Mouse (Mus musculus) limb, embryonic 15.5 days (tissue): ENCODE data around the gene Ccdc153. TPM values are rescaled to one million over a fixed set of nuclear protein-coding genes. Genes with fewer than 3 reads are reported as not detected.

Experiments
- ATAC-seq: fragments of 200-750 bp; cut with Nextera tagmentation; 2 replicates; pipeline ENCODE4 v1.8.0; 2017; ENCODE audit warnings: low read depth, moderate TSS enrichment; ENCODE audit not compliant: insufficient number of reproducible peaks, low FRiP score, low TSS enrichment
- H3K27ac ChIP-seq: fragments of 300-500 bp; sonication (generic); 2 replicates; pipeline ENCODE4 v1.5.1; 2015; ENCODE audit warnings: moderate library complexity, mild to moderate bottlenecking, inconsistent platforms
- H3K27me3 ChIP-seq: fragments of 300-500 bp; sonication (generic); 2 replicates; pipeline ENCODE4 v1.6.1; 2015; ENCODE audit warnings: inconsistent platforms
- H3K36me3 ChIP-seq: fragments of 300-500 bp; sonication (generic); 2 replicates; pipeline ENCODE4 v1.6.1; 2015; ENCODE audit warnings: inconsistent platforms
- H3K4me1 ChIP-seq: fragments of 300-500 bp; sonication (generic); 2 replicates; pipeline ENCODE4 v1.6.1; 2015; ENCODE audit warnings: inconsistent platforms
- H3K4me2 ChIP-seq: fragments of 300-500 bp; sonication (generic); 2 replicates; pipeline ENCODE4 v1.6.1; 2015; ENCODE audit warnings: mild to moderate bottlenecking, inconsistent platforms
- H3K4me3 ChIP-seq: fragments of 300-500 bp; sonication (generic); 2 replicates; pipeline ENCODE4 v1.5.1; 2015; ENCODE audit warnings: mild to moderate bottlenecking, inconsistent platforms
- H3K9ac ChIP-seq: fragments of 300-500 bp; sonication (generic); 2 replicates; pipeline ENCODE4 v1.6.1; 2015; ENCODE audit warnings: inconsistent platforms
- H3K9me3 ChIP-seq: fragments of 300-500 bp; sonication (generic); 2 replicates; pipeline ENCODE4 v1.6.1; 2016; ENCODE audit warnings: inconsistent platforms
- WGBS: fragments of 180-500 bp; shearing (Covaris S2); methylation state at CpG from one replicate; pipeline ENCODE4 v1.1.7; 2015; 5-methylcytosine and 5-hydroxymethylcytosine counted together
- polyA plus RNA-seq: library from polyadenylated mRNA; unstranded; fragments of >200 nt; fragmentation: Nextera tagmentation; extraction: Ambion mirVana; gene quantifications from 2 replicates; pipeline ENCODE4 v1.2.1, GENCODE M21; 2015

Gene Ccdc153
- polyA plus RNA-seq, result not detected in 2 replicates

DNA sequence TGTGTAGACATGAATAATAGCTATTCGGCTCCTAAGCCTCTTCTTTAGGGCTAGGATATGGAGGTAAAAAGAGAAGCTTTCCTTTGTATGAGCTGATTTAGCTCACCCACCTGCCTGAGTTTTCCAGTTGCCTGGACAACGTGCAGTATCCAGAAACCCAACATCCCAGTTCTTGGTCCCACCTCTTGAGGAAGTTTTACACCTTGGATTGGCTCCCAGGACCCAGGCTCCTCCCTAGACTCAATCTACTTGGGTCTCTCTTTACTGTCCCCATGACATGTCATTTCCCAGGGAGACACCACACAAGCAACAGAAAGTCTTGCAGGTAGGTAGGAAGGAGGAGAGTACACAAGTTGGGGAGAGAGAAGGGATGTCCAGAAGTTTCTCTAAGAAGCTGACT, at the start of gene Ccdc153:
Ccdc153 (plus strand) TSS at position 278 of the 400 bp plus-strand sequence.
- no peak within 1 kb of the TSS for H3K4me2 ChIP-seq
- 0 out of 2 replicates have a peak, but pooled peaks cover 3% of the 10 kb centered on the region for H3K4me1 ChIP-seq
- no peak within 1 kb of the TSS for H3K27ac ChIP-seq
- no peaks in the 10 kb centered on the region for H3K36me3 ChIP-seq
- WGBS, result 49% methylated on average over 2 of the region's 2 CpGs
- no peak for ATAC-seq
- H3K9ac ChIP-seq, result no peak within 1 kb of the TSS
- H3K9me3 ChIP-seq, result no peaks in the 10 kb centered on the region
- no peaks in the 10 kb centered on the region for H3K27me3 ChIP-seq
- no peak within 1 kb of the TSS for H3K4me3 ChIP-seq

GRCm38 (mm10) chr9:44191166-44191565, 49.3 kb upstream of the Ccdc153 start:
- H3K4me2 ChIP-seq, result no peak overlapping the region
- peaks cover 8% of the 10 kb centered on the region; the same call in 1 of the 2 replicates for H3K36me3 ChIP-seq
- H3K27me3 ChIP-seq, result no peaks in the 10 kb centered on the region
- 70% methylated on average over 3 of the region's 3 CpGs for WGBS
- no peaks in the 10 kb centered on the region for H3K4me1 ChIP-seq
- no peak overlapping the region for H3K27ac ChIP-seq
- no peak overlapping the region for H3K4me3 ChIP-seq
- H3K9me3 ChIP-seq, result no peaks in the 10 kb centered on the region
- no peak overlapping the region for H3K9ac ChIP-seq
- ATAC-seq, result no peak

DNA sequence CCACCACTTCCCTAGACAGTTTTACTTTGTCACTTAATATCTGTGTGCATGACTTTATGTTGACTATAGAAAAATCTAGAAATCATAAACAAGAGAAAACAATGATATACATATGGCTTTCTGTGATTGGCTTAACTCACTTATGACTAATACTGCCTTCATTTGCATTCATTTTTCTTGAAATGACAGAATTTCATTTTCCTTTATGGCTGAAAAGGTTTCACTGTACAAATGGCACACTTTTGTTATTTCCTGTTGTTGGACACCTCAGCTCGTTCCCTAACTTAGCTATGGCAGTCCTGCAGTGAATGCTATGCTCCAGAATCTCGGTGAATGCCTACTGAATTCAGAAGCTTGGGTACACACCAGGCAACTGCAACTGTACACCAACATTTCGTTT, 48.2 kb upstream of the Ccdc153 start:
- no peak for ATAC-seq
- Histone ChIP-seq H3K4me2 (no peak overlapping the region), H3K27me3 (no peaks in the 10 kb centered on the region), H3K9me3 (no peaks in the 10 kb centered on the region), H3K4me1 (no peaks in the 10 kb centered on the region), H3K4me3 (no peak overlapping the region), H3K36me3 (peaks cover 10% of the 10 kb centered on the region; the same call in 1 of the 2 replicates), H3K9ac (no peak overlapping the region), H3K27ac (no peak overlapping the region)
- WGBS, result 89% methylated on average over 3 of the region's 3 CpGs

DNA sequence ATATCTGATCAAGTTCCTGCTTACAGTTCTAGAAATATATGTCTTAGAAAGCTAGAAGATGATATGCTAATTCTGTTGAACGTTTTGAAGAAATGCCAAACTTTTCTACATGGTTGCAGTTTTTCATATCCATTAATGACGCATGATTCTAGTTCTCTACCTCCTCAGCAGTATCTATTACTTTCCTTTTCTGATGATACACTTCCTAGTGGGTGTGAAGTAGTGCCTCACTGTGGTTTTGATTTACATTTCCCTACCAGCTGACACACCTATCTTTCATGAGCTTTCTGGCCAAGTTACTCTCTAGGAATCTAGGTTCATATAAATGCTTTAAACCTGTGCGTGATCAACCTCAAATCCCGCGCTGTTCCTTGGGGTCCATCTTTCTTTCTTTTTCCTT, 47.7 kb upstream of the Ccdc153 start:
- Histone ChIP-seq H3K36me3 (peaks cover 15% of the 10 kb centered on the region), H3K27ac (no peak overlapping the region), H3K27me3 (no peaks in the 10 kb centered on the region), H3K9ac (no peak overlapping the region), H3K9me3 (no peaks in the 10 kb centered on the region), H3K4me3 (no peak overlapping the region), H3K4me2 (no peak overlapping the region), H3K4me1 (no peaks in the 10 kb centered on the region)
- 91% methylated on average over 5 of the region's 5 CpGs for WGBS
- no peak for ATAC-seq

- H3K4me1 ChIP-seq, result no peaks in the 10 kb centered on the region
- no peak overlapping the region for H3K4me2 ChIP-seq
- H3K9ac ChIP-seq, result no peak overlapping the region
- H3K36me3 ChIP-seq, result peaks cover 23% of the 10 kb centered on the region
- no peak overlapping the region for H3K27ac ChIP-seq
- H3K27me3 ChIP-seq, result no peaks in the 10 kb centered on the region
- no peak for ATAC-seq
- H3K4me3 ChIP-seq, result no peak overlapping the region
- no peaks in the 10 kb centered on the region for H3K9me3 ChIP-seq
- 74% methylated on average over 1 of the region's 1 CpGs for WGBS
Measured at GRCm38 (mm10) chr9:44194000-44194399, 46.5 kb upstream of the Ccdc153 start.

GRCm38 (mm10) chr9:44196354-44196753, 44.1 kb upstream of the Ccdc153 start:
- H3K36me3 ChIP-seq, result peaks cover 37% of the 10 kb centered on the region
- no peak overlapping the region for H3K4me3 ChIP-seq
- H3K4me1 ChIP-seq, result no peaks in the 10 kb centered on the region
- H3K9ac ChIP-seq, result no peak overlapping the region
- 89% methylated on average over 4 of the region's 4 CpGs for WGBS
- ATAC-seq, result no peak
- no peaks in the 10 kb centered on the region for H3K27me3 ChIP-seq
- H3K4me2 ChIP-seq, result no peak overlapping the region
- no peaks in the 10 kb centered on the region for H3K9me3 ChIP-seq
- H3K27ac ChIP-seq, result no peak overlapping the region

- H3K27ac ChIP-seq, result peak overlapping the region; percentile 38
- H3K4me2 ChIP-seq, result no peak overlapping the region
- no peaks in the 10 kb centered on the region for H3K27me3 ChIP-seq
- no peak overlapping the region for H3K4me3 ChIP-seq
- ATAC-seq, result no peak
- peaks cover 40% of the 10 kb centered on the region for H3K36me3 ChIP-seq
- H3K9me3 ChIP-seq, result no peaks in the 10 kb centered on the region
- H3K9ac ChIP-seq, result no peak overlapping the region
- 69% methylated on average over 3 of the region's 3 CpGs for WGBS
- H3K4me1 ChIP-seq, result no peaks in the 10 kb centered on the region
Measured at GRCm38 (mm10) chr9:44199166-44199565, 41.3 kb upstream of the Ccdc153 start.

DNA sequence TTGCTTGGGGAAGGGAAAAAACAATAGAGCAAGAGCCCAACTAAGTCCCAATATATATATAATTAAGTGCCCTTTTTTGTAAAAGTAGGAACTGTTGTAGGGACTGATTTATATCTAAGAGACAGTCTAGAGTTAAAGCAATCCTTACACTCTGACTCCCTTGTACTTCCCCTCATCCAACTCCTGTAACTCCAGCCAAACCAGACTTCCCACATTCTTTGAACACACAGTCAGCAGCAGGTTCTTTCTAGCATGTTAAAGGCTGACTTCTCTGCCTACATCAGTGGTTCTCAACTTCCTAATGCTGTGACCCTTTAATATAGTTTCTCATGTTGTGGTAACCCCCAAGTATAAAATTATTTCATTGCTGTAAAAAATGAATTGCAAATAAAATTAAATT, 40.9 kb upstream of the Ccdc153 start:
- peaks cover 40% of the 10 kb centered on the region for H3K36me3 ChIP-seq
- no peaks in the 10 kb centered on the region for H3K4me1 ChIP-seq
- no peak for ATAC-seq
- H3K4me3 ChIP-seq, result no peak overlapping the region
- H3K9me3 ChIP-seq, result no peaks in the 10 kb centered on the region
- no peak overlapping the region for H3K4me2 ChIP-seq
- H3K27me3 ChIP-seq, result no peaks in the 10 kb centered on the region
- no peak overlapping the region for H3K27ac ChIP-seq
- no peak overlapping the region for H3K9ac ChIP-seq

DNA sequence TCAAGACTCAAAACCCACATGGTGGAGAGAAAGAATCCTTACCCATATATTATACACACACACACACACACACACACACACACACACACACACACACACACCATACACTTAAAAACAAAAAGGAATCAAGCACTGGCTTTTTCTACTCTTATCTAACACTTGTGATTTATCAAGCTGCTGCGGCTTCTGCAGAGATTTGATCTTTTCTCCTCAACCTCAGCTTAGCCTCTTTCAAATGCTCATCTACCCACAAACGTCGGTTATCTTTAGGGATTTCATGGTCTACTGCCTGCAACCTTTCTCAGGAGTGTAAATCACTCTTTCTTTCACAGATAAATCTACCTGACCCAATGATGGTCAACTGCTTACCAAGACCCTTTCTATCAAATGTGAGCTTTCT, 40.0 kb upstream of the Ccdc153 start:
- H3K27ac ChIP-seq, result no peak overlapping the region
- H3K9ac ChIP-seq, result no peak overlapping the region
- no peaks in the 10 kb centered on the region for H3K27me3 ChIP-seq
- no peak for ATAC-seq
- H3K9me3 ChIP-seq, result no peaks in the 10 kb centered on the region
- H3K4me2 ChIP-seq, result no peak overlapping the region
- 79% methylated on average over 3 of the region's 3 CpGs for WGBS
- no peaks in the 10 kb centered on the region for H3K4me1 ChIP-seq
- H3K36me3 ChIP-seq, result peaks cover 37% of the 10 kb centered on the region
- no peak overlapping the region for H3K4me3 ChIP-seq

GRCm38 (mm10) chr9:44207840-44208239, 32.6 kb upstream of the Ccdc153 start:
- H3K4me3 ChIP-seq, result no peak overlapping the region
- no peak overlapping the region for H3K27ac ChIP-seq
- H3K4me1 ChIP-seq, result no peaks in the 10 kb centered on the region
- H3K9me3 ChIP-seq, result no peaks in the 10 kb centered on the region
- WGBS, result 77% methylated on average over 2 of the region's 2 CpGs
- H3K27me3 ChIP-seq, result no peaks in the 10 kb centered on the region
- H3K4me2 ChIP-seq, result no peak overlapping the region
- 0 out of 2 replicates have a peak, but pooled peaks cover under 1% of the 10 kb centered on the region for H3K36me3 ChIP-seq
- H3K9ac ChIP-seq, result no peak overlapping the region
- no peak for ATAC-seq

GRCm38 (mm10) chr9:44209416-44209815, 31.1 kb upstream of the Ccdc153 start:
- no peak for ATAC-seq
- H3K4me2 ChIP-seq, result no peak overlapping the region

GRCm38 (mm10) chr9:44212406-44212805, 28.1 kb upstream of the Ccdc153 start:
- no peak overlapping the region for H3K27ac ChIP-seq
- no peak for ATAC-seq
- no peaks in the 10 kb centered on the region for H3K9me3 ChIP-seq
- 92% methylated on average over 4 of the region's 4 CpGs for WGBS
- H3K27me3 ChIP-seq, result no peaks in the 10 kb centered on the region
- no peaks in the 10 kb centered on the region for H3K4me1 ChIP-seq
- H3K4me2 ChIP-seq, result no peak overlapping the region
- no peak overlapping the region for H3K4me3 ChIP-seq
- no peak overlapping the region for H3K9ac ChIP-seq
- H3K36me3 ChIP-seq, result 0 out of 2 replicates have a peak, but pooled peaks cover 3% of the 10 kb centered on the region

More at GRCm38 (mm10) chr9:44209416-44209815, 31.1 kb upstream of the Ccdc153 start:
- H3K9ac ChIP-seq, result no peak overlapping the region
- no peaks in the 10 kb centered on the region for H3K9me3 ChIP-seq
- 0 out of 2 replicates have a peak, but pooled peaks cover 3% of the 10 kb centered on the region for H3K36me3 ChIP-seq
- no peaks in the 10 kb centered on the region for H3K4me1 ChIP-seq
- no peak overlapping the region for H3K27ac ChIP-seq
- no peaks in the 10 kb centered on the region for H3K27me3 ChIP-seq
- 95% methylated on average over 4 of the region's 4 CpGs for WGBS
- no peak overlapping the region for H3K4me3 ChIP-seq

- Histone ChIP-seq H3K27me3 (no peaks in the 10 kb centered on the region), H3K4me1 (no peaks in the 10 kb centered on the region), H3K36me3 (0 out of 2 replicates have a peak, but pooled peaks cover 3% of the 10 kb centered on the region), H3K9ac (no peak overlapping the region), H3K4me3 (no peak overlapping the region), H3K27ac (no peak overlapping the region), H3K4me2 (no peak overlapping the region), H3K9me3 (no peaks in the 10 kb centered on the region)
- WGBS, result 94% methylated on average over 14 of the region's 14 CpGs
- ATAC-seq, result no peak
Measured at GRCm38 (mm10) chr9:44213538-44213937, 26.9 kb upstream of the Ccdc153 start.
